Mouse (Mus musculus) limb, embryonic 14.5 days (tissue): ENCODE measurements around the gene Hoxa6. TPM values are rescaled to one million over a fixed set of nuclear protein-coding genes. Genes with fewer than 3 reads are reported as not detected.
A peak's percentile ranks its signal among the peaks of the same experiment; 100 is the strongest.

Experiments
- ATAC-seq: fragments of 200-750 bp; cut with Nextera tagmentation; 2 replicates; pipeline ENCODE4 v1.8.0; 2017; ENCODE audit warnings: low read depth, moderate number of reproducible peaks, moderate TSS enrichment; ENCODE audit not compliant: low FRiP score
- DNase-seq: peaks from one replicate; pipeline ENCODE4 v3.0.0-alpha.2; 2015; ENCODE audit warnings: low spot score
- H3K27ac ChIP-seq: fragments of 300-500 bp; sonication (generic); replicated peaks from 2 replicates; pipeline ENCODE4 v1.5.1; 2014; ENCODE audit warnings: low read depth, mild to moderate bottlenecking, low read length, moderate library complexity, mixed read lengths
- H3K27me3 ChIP-seq: fragments of 300-500 bp; sonication (generic); 2 replicates; pipeline ENCODE4 v1.6.1; 2014; ENCODE audit warnings: low read length, mixed read lengths; ENCODE audit not compliant: control insufficient read depth, insufficient read depth
- H3K36me3 ChIP-seq: fragments of 300-500 bp; sonication (generic); 2 replicates; pipeline ENCODE4 v1.6.1; 2014; ENCODE audit warnings: mild to moderate bottlenecking, low read length, moderate library complexity, mixed read lengths; ENCODE audit not compliant: control insufficient read depth, insufficient read depth
- H3K4me1 ChIP-seq: fragments of 300-500 bp; sonication (generic); 2 replicates; pipeline ENCODE4 v1.6.1; 2014; ENCODE audit warnings: antibody characterized with exemption, low read length, mixed read lengths; ENCODE audit not compliant: control insufficient read depth, insufficient read depth
- H3K4me2 ChIP-seq: fragments of 300-500 bp; sonication (generic); replicated peaks from 2 replicates; pipeline ENCODE4 v1.6.1; 2014; ENCODE audit warnings: low read depth, mild to moderate bottlenecking, low read length, moderate library complexity; ENCODE audit not compliant: severe bottlenecking
- H3K4me3 ChIP-seq: fragments of 300-500 bp; sonication (generic); replicated peaks from 2 replicates; pipeline ENCODE4 v1.5.1; 2014; ENCODE audit warnings: low read length
- H3K9ac ChIP-seq: fragments of 300-500 bp; sonication (generic); 2 replicates; pipeline ENCODE4 v1.6.1; 2014; ENCODE audit warnings: mild to moderate bottlenecking, low read depth, low read length, moderate library complexity; ENCODE audit not compliant: severe bottlenecking
- H3K9me3 ChIP-seq: fragments of 300-500 bp; sonication (generic); 2 replicates; pipeline ENCODE4 v1.6.1; 2016; ENCODE audit warnings: low read length; ENCODE audit not compliant: control insufficient read depth
- POLR2A ChIP-seq: fragments of 200-500 bp; IDR thresholded peaks from 2 replicates; pipeline ENCODE4 v1.8.0; 2012; ENCODE audit warnings: inconsistent platforms, mild to moderate bottlenecking, moderate library complexity, borderline replicate concordance; ENCODE audit not compliant: insufficient read depth, insufficient read length; ENCODE audit errors: extremely low read depth
- WGBS: fragments of 180-500 bp; shearing (Covaris S2); extraction: QIAGEN DNeasy Blood & Tissue Kit; methylation state at CpG from one replicate; pipeline ENCODE4 v1.1.7; 2014; 5-methylcytosine and 5-hydroxymethylcytosine counted together
- polyA plus RNA-seq, 2 experiments: library from polyadenylated mRNA; depleted of rRNA in 1 of 2; stranded (reverse) in 1 of 2; unstranded in 1 of 2; fragments of >200 nt; fragmentation: Nextera tagmentation in 1 of 2; extraction: Ambion mirVana in 1 of 2; gene quantifications; 2 replicates each; pipeline versions ENCODE4 v1.2.1 to v1.2.3; 2012 to 2014

Gene Hoxa6
- polyA plus RNA-seq, 2 experiments: 0.66 to 3.9 TPM

GRCm38 (mm10) chr6:52221337-52221992, 12.9 kb upstream of the Hoxa6 start, which contains the start of gene Hoxa7:
Gene Hoxa7 (minus strand): TSS chr6:52221854.
- Histone ChIP-seq H3K36me3 (peaks cover 26% of the 10 kb centered on the region), H3K4me2 (peak within 1 kb of the TSS; percentile 96), H3K4me3 (peak within 1 kb of the TSS; percentile 90), H3K27me3 (peaks cover 5% of the 10 kb centered on the region; the same call in 1 of the 2 replicates), H3K9ac (peak within 1 kb of the TSS; percentile 100), H3K4me1 (peaks cover 29% of the 10 kb centered on the region), H3K9me3 (no peaks in the 10 kb centered on the region), H3K27ac (peak within 1 kb of the TSS; percentile 95)
- DNase-seq (peak; percentile 89), ATAC-seq (peak; percentile 23)
- peak; percentile 29; the same call in 1 of the 2 replicates for TF ChIP-seq POLR2A
- under 1% methylated on average over 46 of the region's 46 CpGs for WGBS

- ATAC-seq (no peak), DNase-seq (no peak)
- H3K36me3 ChIP-seq: peaks cover 26% of the 10 kb centered on the region
- no peak for TF ChIP-seq POLR2A
- H3K27me3 ChIP-seq: peaks cover 6% of the 10 kb centered on the region; the same call in 1 of the 2 replicates
- no peaks in the 10 kb centered on the region for H3K9me3 ChIP-seq
- peaks cover 34% of the 10 kb centered on the region for H3K4me1 ChIP-seq
- H3K4me2 ChIP-seq: peak overlapping the region; percentile 96
- peak overlapping the region; percentile 100 for H3K9ac ChIP-seq
- peak overlapping the region; percentile 95 for H3K27ac ChIP-seq
- WGBS: 7% methylated on average over 12 of the region's 12 CpGs
- peak overlapping the region; percentile 90 for H3K4me3 ChIP-seq
Measured at GRCm38 (mm10) chr6:52220865-52221310, 12.4 kb upstream of the Hoxa6 start.

GRCm38 (mm10) chr6:52220003-52220864, 11.7 kb upstream of the Hoxa6 start:
- Histone ChIP-seq H3K9ac (peak overlapping the region; percentile 100), H3K4me3 (peak overlapping the region; percentile 90), H3K27ac (peak overlapping the region; percentile 95), H3K36me3 (peaks cover 20% of the 10 kb centered on the region), H3K27me3 (peaks cover 13% of the 10 kb centered on the region), H3K4me1 (peaks cover 39% of the 10 kb centered on the region), H3K4me2 (peak overlapping the region; percentile 96), H3K9me3 (no peaks in the 10 kb centered on the region)
- TF ChIP-seq POLR2A: no peak
- WGBS: 18% methylated on average over 32 of the region's 32 CpGs
- DNase-seq (peak; percentile 64), ATAC-seq (no peak)

- peak overlapping the region; percentile 90; the same call in 1 of the 2 replicates for H3K4me3 ChIP-seq
- 61% methylated on average over 9 of the region's 9 CpGs for WGBS
- H3K36me3 ChIP-seq: peaks cover 12% of the 10 kb centered on the region
- H3K9ac ChIP-seq: 0 out of 2 replicates have a peak overlapping the region, but pooled peaks have one; percentile 100
- peaks cover 20% of the 10 kb centered on the region for H3K27me3 ChIP-seq
- H3K4me2 ChIP-seq: peak overlapping the region; percentile 96
- H3K27ac ChIP-seq: no peak overlapping the region
- DNase-seq (no peak), ATAC-seq (no peak)
- no peak for TF ChIP-seq POLR2A
- no peaks in the 10 kb centered on the region for H3K9me3 ChIP-seq
- H3K4me1 ChIP-seq: peaks cover 41% of the 10 kb centered on the region
Measured at GRCm38 (mm10) chr6:52219234-52219942, 10.9 kb upstream of the Hoxa6 start.
